Mouse (Mus musculus): ENCODE results near the gene Rph3al.

Gene Rph3al

GRCm38 (mm10) chr11:75954896-75955295 is 16.7 kb upstream of the Rph3al start:
- in situ Hi-C loops (cut with MboI; ENCODE audit: low sequenced_read_pairs): no loop called here

DNA sequence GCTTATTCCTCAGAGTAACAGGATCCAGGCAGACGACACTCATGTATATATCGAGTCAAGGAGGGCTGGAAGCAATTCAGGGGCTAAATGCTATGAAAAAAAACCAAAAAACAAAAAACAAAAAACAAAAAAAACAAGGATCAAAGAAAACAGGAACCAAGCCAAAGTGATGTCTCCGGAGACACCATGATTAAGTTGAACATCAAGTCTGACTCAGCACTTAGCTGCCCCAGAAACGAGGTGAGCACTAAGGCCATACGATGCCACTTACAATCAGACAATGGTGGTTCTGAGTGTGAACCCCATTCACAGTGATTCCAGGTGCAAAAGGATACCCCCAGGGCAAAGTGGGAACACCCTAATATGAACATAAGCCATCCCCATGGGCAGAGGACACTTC is 13.7 kb upstream of the Rph3al start:
- in situ Hi-C loops (cut with MboI; ENCODE audit: low sequenced_read_pairs): no loop called here

DNA sequence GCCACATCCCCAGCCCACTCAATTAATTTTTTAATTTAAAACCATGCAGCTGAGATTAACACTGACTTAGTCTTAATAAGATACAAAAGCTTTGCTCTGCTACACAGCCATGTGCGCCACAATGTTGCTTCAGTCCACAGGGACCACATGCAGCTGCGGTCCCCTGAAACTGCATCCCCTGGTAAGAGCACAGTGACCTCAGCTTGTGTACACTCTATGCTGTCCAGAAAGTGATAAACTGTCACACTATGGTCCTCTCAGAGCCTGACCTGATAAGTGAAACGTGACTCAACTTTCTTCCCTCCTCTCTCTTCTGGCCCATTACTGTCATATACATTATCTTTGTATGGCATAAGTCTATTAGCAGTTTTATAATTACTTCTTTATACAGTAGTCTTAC is 12.2 kb upstream of the Rph3al start:
- in situ Hi-C loops (cut with MboI; ENCODE audit: low sequenced_read_pairs): no loop called here

GRCm38 (mm10) chr11:75948789-75949188 is 10.6 kb upstream of the Rph3al start:
- in situ Hi-C loops (cut with MboI; ENCODE audit: low sequenced_read_pairs): no loop called here

DNA sequence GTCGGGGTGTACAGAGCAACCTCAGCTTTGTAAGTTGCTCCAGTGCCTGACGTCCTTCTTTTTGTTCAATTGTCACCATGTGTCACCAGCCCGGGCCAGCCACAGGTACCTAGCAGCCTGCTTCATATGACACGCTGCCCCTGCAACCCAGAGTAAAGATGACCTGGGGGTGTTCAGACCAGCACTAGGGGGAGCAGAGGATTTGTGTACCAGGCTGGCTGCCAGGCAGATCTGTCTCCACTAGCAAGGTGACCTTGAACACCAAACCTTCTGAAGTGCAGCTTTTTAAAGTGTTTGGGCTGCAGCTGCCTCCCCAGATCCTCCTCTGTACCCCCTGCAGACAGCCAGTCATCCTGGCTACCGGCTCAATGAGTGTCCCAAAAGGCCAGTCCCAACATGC is 9.0 kb upstream of the Rph3al start:
- in situ Hi-C loops (cut with MboI; ENCODE audit: low sequenced_read_pairs): no loop called here

- in situ Hi-C loops (cut with MboI; ENCODE audit: low sequenced_read_pairs): no loop called here
Observed at GRCm38 (mm10) chr11:75945805-75946450, 7.7 kb upstream of the Rph3al start.

- in situ Hi-C loops (cut with MboI; ENCODE audit: low sequenced_read_pairs): no loop called here
Observed at GRCm38 (mm10) chr11:75937370-75937871, 808 bp downstream of the Rph3al start.

DNA sequence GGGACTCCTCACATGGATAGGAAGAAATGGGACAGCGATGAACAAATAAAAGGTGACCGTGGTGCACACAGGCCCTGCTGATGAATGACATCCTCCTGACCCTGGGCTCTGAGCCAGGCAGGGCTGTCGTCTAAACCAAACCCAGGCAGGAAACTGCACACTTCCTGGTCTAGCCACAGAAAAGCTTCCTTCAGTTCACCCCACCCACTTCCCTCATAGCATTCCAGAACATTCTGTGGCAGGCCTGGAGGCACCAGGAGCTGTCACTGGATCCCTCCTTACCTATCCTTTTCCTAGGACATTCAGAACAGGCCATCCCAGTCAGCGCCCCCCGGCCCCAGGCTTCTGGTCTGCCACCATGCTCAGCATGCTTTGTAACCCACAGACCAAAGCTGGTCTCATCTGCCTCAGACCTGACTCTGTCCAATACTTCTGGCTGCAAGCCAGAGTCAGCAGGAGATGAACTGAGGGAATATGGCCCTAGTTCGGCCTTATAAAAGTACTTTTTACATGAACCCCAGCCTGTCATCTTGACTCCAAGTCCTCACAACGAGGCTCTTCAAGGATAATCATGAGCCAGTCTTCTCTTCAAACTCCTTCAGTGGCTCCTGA is 2.3 kb downstream of the Rph3al start:
- in situ Hi-C loops (cut with MboI; ENCODE audit: low sequenced_read_pairs): no loop called here

DNA sequence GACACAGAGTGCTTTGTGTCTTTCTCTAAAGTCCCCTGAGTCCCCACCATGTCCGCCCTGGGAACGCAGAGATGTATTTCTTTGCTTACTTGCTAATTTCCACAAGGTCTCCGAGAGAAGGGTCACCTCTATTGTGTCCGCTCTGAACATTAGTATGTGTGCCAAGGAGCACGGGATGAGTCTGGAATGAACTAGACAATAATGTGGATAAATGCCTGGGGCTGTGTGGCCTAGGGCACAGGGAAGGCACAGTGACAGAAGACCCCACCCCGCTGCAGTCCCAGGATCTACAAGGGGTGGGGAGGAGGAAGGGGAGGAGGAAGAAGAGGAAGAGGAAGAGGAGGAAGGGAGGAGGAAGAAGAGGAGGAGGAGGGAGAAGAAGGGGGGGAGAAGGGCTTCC is 3.8 kb downstream of the Rph3al start:
- in situ Hi-C loops (cut with MboI; ENCODE audit: low sequenced_read_pairs): no loop called here

- in situ Hi-C loops (cut with MboI; ENCODE audit: low sequenced_read_pairs): no loop called here
Observed at GRCm38 (mm10) chr11:75933371-75933770, 4.9 kb downstream of the Rph3al start.

GRCm38 (mm10) chr11:75930911-75931678 is 7.1 kb downstream of the Rph3al start:
- in situ Hi-C loops (cut with MboI; ENCODE audit: low sequenced_read_pairs): no loop called here

DNA sequence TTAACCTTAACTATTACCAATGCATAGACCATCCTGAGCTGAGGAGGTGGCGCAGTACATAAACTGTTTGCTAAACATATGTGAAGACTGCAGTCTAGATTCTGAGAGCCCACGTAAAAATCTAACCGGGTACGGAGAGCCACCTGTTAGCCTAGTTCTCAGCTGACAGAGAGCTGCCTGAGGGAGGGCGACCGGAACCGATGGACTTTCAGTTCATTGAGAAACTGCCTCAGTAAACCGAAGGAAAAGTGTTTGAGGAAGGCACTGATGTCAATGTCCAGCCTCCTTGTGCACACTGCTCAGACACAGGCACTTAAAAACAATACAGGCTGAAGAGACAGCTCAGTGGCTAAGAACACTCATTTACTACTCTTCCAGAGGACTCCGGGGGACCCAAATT is 8.0 kb downstream of the Rph3al start:
- in situ Hi-C loops (cut with MboI; ENCODE audit: low sequenced_read_pairs): no loop called here

DNA sequence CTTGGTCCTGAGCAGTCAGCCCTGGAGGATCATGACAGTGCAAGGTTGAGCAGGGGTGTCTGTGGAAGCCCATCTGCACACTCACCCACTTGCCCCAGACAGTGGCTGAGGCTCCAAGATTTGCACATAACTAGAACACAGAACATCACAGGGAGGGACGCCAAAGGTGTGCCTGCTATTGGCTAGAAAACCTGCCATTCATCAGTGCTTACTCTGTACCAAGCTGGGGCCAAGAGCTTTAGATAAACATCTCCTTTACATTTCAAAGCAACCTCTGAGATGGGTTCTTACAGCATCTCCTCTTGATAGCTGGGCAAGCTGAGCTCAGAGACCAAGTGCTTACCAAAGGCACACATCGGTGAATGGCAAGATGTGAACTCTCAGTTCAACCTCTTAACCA is 10.3 kb downstream of the Rph3al start:
- in situ Hi-C loops (cut with MboI; ENCODE audit: low sequenced_read_pairs): no loop called here

DNA sequence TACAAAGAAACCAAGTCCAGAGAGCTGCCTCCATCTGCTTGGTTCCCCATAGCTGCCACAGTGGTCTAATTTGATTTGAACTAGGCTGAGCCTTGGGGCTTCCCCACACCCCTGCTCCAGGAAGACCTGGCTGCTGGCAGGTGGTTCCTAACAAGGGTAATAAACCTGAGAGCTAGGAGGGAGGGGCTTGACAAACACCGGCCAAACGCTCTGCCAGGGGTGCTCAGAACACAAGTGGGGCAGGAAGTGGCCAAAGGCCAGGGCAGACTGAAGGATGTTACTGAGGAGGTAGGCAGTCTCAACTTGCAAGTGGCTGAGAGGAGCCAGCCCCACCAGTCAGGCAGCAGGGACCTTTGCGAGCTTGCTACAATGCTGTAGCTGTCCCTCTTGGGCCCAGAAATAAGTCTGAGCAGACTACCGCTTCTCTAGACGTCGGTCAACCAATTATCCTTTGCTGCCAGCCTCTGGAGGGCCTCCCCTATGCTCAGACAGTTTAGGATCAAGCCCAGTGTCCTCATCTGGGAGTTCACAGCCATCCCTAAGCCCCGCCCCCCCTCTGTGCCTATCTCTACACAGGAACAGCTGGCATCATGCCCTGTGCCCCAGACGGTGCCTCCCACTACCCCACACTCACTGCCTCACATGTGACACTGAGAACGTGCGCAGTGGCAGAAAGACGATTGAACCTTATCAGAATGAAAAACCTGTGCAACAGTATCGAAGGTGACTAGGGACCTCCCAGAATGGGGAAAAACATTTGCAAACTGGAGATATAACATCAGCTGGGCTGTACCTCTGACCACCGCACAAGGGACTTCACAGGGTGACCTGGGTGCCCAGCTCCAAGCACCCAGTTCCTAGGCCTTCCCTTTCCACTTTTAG is 11.6 kb downstream of the Rph3al start:
- in situ Hi-C loops (cut with MboI; ENCODE audit: low sequenced_read_pairs): no loop called here

DNA sequence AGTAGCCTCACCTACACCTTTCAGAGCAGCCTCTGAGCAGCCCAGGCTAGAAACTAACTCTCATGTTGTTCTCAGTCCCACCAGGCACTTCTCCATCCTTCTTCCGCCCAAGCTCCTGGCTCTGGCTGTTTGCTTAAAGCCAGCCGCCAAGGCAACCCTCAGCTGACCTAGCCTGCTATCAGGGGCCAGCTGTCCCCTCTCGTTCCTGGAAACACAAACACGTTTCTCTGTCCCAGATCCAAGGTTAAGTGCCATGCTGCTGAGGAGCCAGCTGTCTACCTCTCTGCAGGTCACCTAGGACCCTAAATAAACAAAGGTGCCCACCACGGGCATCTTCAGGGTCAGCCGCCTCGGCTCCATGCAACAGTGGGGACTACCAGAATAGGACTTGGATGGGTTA is 12.4 kb downstream of the Rph3al start:
- in situ Hi-C loops (cut with MboI; ENCODE audit: low sequenced_read_pairs): no loop called here

- in situ Hi-C loops (cut with MboI; ENCODE audit: low sequenced_read_pairs): no loop called here
Observed at GRCm38 (mm10) chr11:75922741-75923140, 15.5 kb downstream of the Rph3al start.

GRCm38 (mm10) chr11:75919139-75919538 is 19.1 kb downstream of the Rph3al start:
- in situ Hi-C loops (cut with MboI; ENCODE audit: low sequenced_read_pairs): no loop called here

DNA sequence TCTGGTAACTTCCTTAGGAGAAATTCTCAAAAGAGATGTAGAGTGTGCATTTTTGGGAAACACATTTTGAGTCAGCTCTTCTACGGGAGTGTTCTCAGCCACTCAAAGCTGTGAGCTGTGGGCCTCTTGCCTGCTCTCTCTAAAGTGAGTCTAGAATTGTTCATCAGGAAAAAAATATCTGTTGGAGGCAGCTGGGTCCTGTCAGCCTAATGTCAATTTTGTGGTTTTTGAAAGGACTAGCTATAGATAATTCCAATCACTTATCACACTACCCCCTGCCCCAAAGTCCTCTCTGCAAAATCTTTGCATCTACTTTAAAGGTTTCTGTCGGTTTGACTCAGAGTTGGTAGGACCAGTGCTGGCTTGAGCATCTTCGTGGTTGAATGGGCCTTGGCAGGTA is 20.9 kb downstream of the Rph3al start:
- in situ Hi-C loops (cut with MboI; ENCODE audit: low sequenced_read_pairs): no loop called here

DNA sequence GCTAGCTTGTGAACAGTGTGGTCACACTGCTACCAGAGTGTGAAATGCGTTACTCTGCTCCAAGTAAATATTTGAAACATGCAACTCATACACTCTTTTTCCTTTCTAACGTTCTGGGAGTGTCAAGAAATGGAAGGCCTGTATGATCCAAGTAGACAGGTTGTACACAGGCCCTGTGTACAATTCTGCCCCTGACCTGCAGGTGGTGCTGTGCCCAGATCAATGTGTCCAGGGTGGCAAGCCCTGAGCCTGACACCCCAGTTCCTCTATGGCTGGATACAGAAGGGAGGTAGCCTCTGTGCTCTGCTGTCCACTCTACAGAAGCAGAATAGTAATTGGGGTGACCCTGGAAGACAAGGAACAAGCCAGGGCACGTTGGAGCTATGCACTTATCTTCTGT is 24.3 kb downstream of the Rph3al start:
- in situ Hi-C loops (cut with MboI; ENCODE audit: low sequenced_read_pairs): no loop called here

- in situ Hi-C loops (cut with MboI; ENCODE audit: low sequenced_read_pairs): no loop called here
Observed at GRCm38 (mm10) chr11:75912944-75913657, 25.1 kb downstream of the Rph3al start.
